Mouse (Mus musculus) thymus, adult 2 months (tissue): ENCODE results near the gene Ackr3. TPM values are rescaled to one million over a fixed set of nuclear protein-coding genes. Genes with fewer than 3 reads are reported as not detected.

ENCODE experiments used
- DNase-seq: peaks from one replicate; pipeline ENCODE4 v3.0.0; 2021
- H3K27ac ChIP-seq: fragments of 200-500 bp; 2 replicates; pipeline ENCODE4 v1.5.1; 2012; ENCODE audit warnings: low read length, control low read depth; ENCODE audit not compliant: control insufficient read depth, insufficient read depth
- H3K27me3 ChIP-seq: fragments of 200-500 bp; 2 replicates; pipeline ENCODE4 v1.6.1; 2012; ENCODE audit warnings: mild to moderate bottlenecking, low read length, moderate library complexity, mixed read lengths; ENCODE audit not compliant: control insufficient read depth, insufficient read depth
- H3K36me3 ChIP-seq: fragments of 200-500 bp; 2 replicates; pipeline ENCODE4 v1.6.1; 2012; ENCODE audit warnings: mild to moderate bottlenecking, low read length, moderate library complexity; ENCODE audit not compliant: control insufficient read depth, insufficient read depth
- H3K4me1 ChIP-seq: fragments of 200-500 bp; replicated peaks from 2 replicates; pipeline ENCODE4 v1.6.1; 2012; ENCODE audit warnings: low read length; ENCODE audit not compliant: control insufficient read depth, insufficient read depth
- H3K4me3 ChIP-seq: fragments of 200-500 bp; 2 replicates; pipeline ENCODE4 v1.5.1; 2012; ENCODE audit warnings: mild to moderate bottlenecking, low read length, control low read depth, moderate library complexity; ENCODE audit not compliant: control insufficient read depth, insufficient read depth
- CTCF ChIP-seq: fragments of 200-500 bp; IDR thresholded peaks from 2 replicates; pipeline ENCODE4 v1.5.1; 2012; ENCODE audit warnings: mild to moderate bottlenecking, control low read depth, low read length, moderate library complexity, borderline replicate concordance; ENCODE audit not compliant: control insufficient read depth, poor library complexity, insufficient read depth; ENCODE audit errors: extremely low read depth
- POLR2A ChIP-seq: fragments of 200-500 bp; IDR thresholded peaks from 2 replicates; pipeline ENCODE4 v1.6.1; 2012; ENCODE audit warnings: mild to moderate bottlenecking, low read length, control low read depth, moderate library complexity; ENCODE audit not compliant: control insufficient read depth, poor library complexity, insufficient read depth; ENCODE audit errors: extremely low read depth
- WGBS: fragments of 180-500 bp; shearing (Covaris S2); methylation state at CpG from one replicate; pipeline ENCODE4 v1.1.7; 2018; 5-methylcytosine and 5-hydroxymethylcytosine counted together
- polyA plus RNA-seq: library from polyadenylated mRNA; depleted of rRNA; stranded (reverse); fragments of >200 nt; gene quantifications from 2 replicates; pipeline ENCODE4 v1.2.3, GENCODE M21; 2012

The Ackr3 gene
- polyA plus RNA-seq, 1 experiment, result 24.7 TPM

GRCm38 (mm10) chr1:90230611-90231010, 26.8 kb downstream of the Ackr3 start:
- Histone ChIP-seq H3K4me3 (no peak overlapping the region), H3K4me1 (no peaks in the 10 kb centered on the region), H3K27me3 (no peaks in the 10 kb centered on the region), H3K36me3 (no peaks in the 10 kb centered on the region), H3K27ac (no peak overlapping the region)
- no peak for DNase-seq
- WGBS, result 90% methylated on average over 4 of the region's 4 CpGs
- no peak for TF ChIP-seq CTCF
- TF ChIP-seq POLR2A, result no peak

GRCm38 (mm10) chr1:90231591-90232490, 28.1 kb downstream of the Ackr3 start:
- TF ChIP-seq CTCF (no peak), POLR2A (no peak)
- Histone ChIP-seq H3K4me1 (no peaks in the 10 kb centered on the region), H3K36me3 (no peaks in the 10 kb centered on the region), H3K4me3 (no peak overlapping the region), H3K27ac (no peak overlapping the region), H3K27me3 (no peaks in the 10 kb centered on the region)
- WGBS, result 85% methylated on average over 22 of the region's 22 CpGs
- no peak for DNase-seq

- Histone ChIP-seq H3K4me1 (no peaks in the 10 kb centered on the region), H3K4me3 (no peak overlapping the region), H3K27ac (no peak overlapping the region), H3K36me3 (no peaks in the 10 kb centered on the region), H3K27me3 (no peaks in the 10 kb centered on the region)
- TF ChIP-seq CTCF (no peak), POLR2A (no peak)
- no peak for DNase-seq
These were observed 28.7 kb downstream of the Ackr3 start for GRCm38 (mm10) chr1:90232491-90232885.

GRCm38 (mm10) chr1:90234620-90235054, 30.9 kb downstream of the Ackr3 start:
- DNase-seq, result no peak
- Histone ChIP-seq H3K27me3 (no peaks in the 10 kb centered on the region), H3K27ac (no peak overlapping the region), H3K36me3 (no peaks in the 10 kb centered on the region), H3K4me3 (no peak overlapping the region), H3K4me1 (no peaks in the 10 kb centered on the region)
- 79% methylated on average over 11 of the region's 11 CpGs for WGBS
- TF ChIP-seq CTCF (no peak), POLR2A (no peak)

GRCm38 (mm10) chr1:90236640-90237039, 32.9 kb downstream of the Ackr3 start:
- no peak for DNase-seq
- TF ChIP-seq POLR2A, result no peak
- no peak for TF ChIP-seq CTCF
- Histone ChIP-seq H3K4me3 (no peak overlapping the region), H3K36me3 (no peaks in the 10 kb centered on the region), H3K4me1 (no peaks in the 10 kb centered on the region), H3K27me3 (no peaks in the 10 kb centered on the region), H3K27ac (no peak overlapping the region)
- WGBS, result 96% methylated on average over 2 of the region's 2 CpGs

- 89% methylated on average over 9 of the region's 9 CpGs for WGBS
- TF ChIP-seq CTCF (no peak), POLR2A (no peak)
- no peak for DNase-seq
These were observed 34.5 kb downstream of the Ackr3 start for GRCm38 (mm10) chr1:90238095-90238888.

More at GRCm38 (mm10) chr1:90238095-90238888, 34.5 kb downstream of the Ackr3 start:
- Histone ChIP-seq H3K4me1 (no peaks in the 10 kb centered on the region), H3K27ac (no peak overlapping the region), H3K4me3 (no peak overlapping the region), H3K27me3 (no peaks in the 10 kb centered on the region), H3K36me3 (no peaks in the 10 kb centered on the region)
